Mouse (Mus musculus): ENCODE data around the gene Sp6. TPM values are rescaled to one million over a fixed set of nuclear protein-coding genes. Genes with fewer than 3 reads are reported as not detected.

Gene Sp6
- polyA plus RNA-seq, 1 experiment from 2014 or later, result not detected

- 13% methylated on average over 16 of the region's 17 CpGs for WGBS (ENCODE audit: missing documents)
- Histone ChIP-seq H3K27ac (no peak overlapping the region), H3K36me3 (ENCODE audit: inconsistent target) (no peaks in the 10 kb centered on the region), H3K79me2 (ENCODE audit: inconsistent target) (no peaks in the 10 kb centered on the region), H3K4me3 (ENCODE audit: inconsistent target) (peak overlapping the region; percentile 11; the same call in 1 of the 2 replicates)
Observed at GRCm38 (mm10) chr11:97025721-97026344, 12.6 kb downstream of the Sp6 start.

GRCm38 (mm10) chr11:97029686-97030417 lies 16.7 kb downstream of the Sp6 start, which contains the start of gene Scrn2:
Gene Scrn2 (plus strand): TSS chr11:97029938.
- WGBS (ENCODE audit: missing documents), result under 1% methylated on average over 25 of the region's 25 CpGs
- H3K4me3 ChIP-seq (ENCODE audit: inconsistent target), result peak within 1 kb of the TSS; percentile 77
- H3K27ac ChIP-seq, result peak within 1 kb of the TSS; percentile 53
- no peaks in the 10 kb centered on the region for H3K36me3 ChIP-seq (ENCODE audit: inconsistent target)
- no peaks in the 10 kb centered on the region for H3K79me2 ChIP-seq (ENCODE audit: inconsistent target)

- Histone ChIP-seq H3K4me3 (ENCODE audit: inconsistent target) (peak overlapping the region; percentile 77), H3K27ac (peak overlapping the region; percentile 53; the same call in 1 of the 2 replicates), H3K36me3 (ENCODE audit: inconsistent target) (no peaks in the 10 kb centered on the region), H3K79me2 (ENCODE audit: inconsistent target) (no peaks in the 10 kb centered on the region)
- WGBS (ENCODE audit: missing documents), result 24% methylated on average over 14 of the region's 15 CpGs
Observed at GRCm38 (mm10) chr11:97030426-97030825, 17.2 kb downstream of the Sp6 start.

- H3K79me2 ChIP-seq (ENCODE audit: inconsistent target), result no peaks in the 10 kb centered on the region
- no peak overlapping the region for H3K27ac ChIP-seq
- H3K36me3 ChIP-seq (ENCODE audit: inconsistent target), result no peaks in the 10 kb centered on the region
- 98% methylated on average over 12 of the region's 12 CpGs for WGBS (ENCODE audit: missing documents)
- no peak overlapping the region for H3K4me3 ChIP-seq (ENCODE audit: inconsistent target)
Observed at GRCm38 (mm10) chr11:97031977-97032376, 18.8 kb downstream of the Sp6 start.

DNA sequence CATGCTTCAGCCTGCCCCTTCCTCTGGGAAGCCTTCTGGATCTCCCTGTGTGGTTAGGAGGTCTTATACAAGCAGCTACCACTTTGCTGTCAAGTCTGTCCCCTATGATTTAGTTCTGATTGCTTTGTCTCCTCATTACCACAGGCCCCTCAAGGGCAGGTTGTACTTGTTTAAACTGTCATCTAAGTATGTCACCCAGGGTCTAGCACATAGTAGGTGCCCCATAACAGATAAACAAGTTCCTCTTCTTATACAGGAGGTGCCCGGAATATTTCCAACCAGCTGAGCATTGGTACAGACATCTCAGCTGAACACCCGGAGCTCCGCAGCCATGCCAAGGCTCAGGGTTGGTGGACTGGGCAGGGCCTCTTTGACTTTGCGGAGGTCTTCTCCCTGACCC lies 19.3 kb downstream of the Sp6 start:
- WGBS (ENCODE audit: missing documents), result 95% methylated on average over 4 of the region's 4 CpGs
- no peaks in the 10 kb centered on the region for H3K79me2 ChIP-seq (ENCODE audit: inconsistent target)
- no peak overlapping the region for H3K4me3 ChIP-seq (ENCODE audit: inconsistent target)
- no peak overlapping the region for H3K27ac ChIP-seq
- H3K36me3 ChIP-seq (ENCODE audit: inconsistent target), result no peaks in the 10 kb centered on the region

DNA sequence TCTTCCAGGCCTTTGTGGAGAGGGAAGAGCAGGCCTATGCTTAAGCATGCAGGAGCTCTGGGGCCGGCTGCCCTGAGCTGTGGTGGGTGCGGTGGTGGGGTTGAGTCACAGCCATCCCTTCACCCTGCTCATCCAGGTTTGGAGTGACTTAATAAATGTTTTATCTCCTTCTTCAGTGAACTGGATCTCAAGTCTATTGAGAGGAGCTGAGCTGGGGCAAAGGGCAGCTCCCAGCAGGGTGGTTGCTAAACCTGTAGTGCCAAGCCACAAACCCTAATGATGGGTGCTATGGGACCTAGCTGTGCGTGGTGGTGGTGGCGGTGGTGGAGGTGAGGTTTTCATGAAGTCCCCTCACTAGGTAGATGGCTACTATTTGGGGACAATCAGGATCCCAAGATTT lies 20.6 kb downstream of the Sp6 start:
- 94% methylated on average over 4 of the region's 4 CpGs for WGBS (ENCODE audit: missing documents)
- no peaks in the 10 kb centered on the region for H3K36me3 ChIP-seq (ENCODE audit: inconsistent target)
- H3K4me3 ChIP-seq (ENCODE audit: inconsistent target), result no peak overlapping the region
- H3K27ac ChIP-seq, result no peak overlapping the region
- no peaks in the 10 kb centered on the region for H3K79me2 ChIP-seq (ENCODE audit: inconsistent target)

- Histone ChIP-seq H3K27ac (no peak overlapping the region), H3K79me2 (ENCODE audit: inconsistent target) (no peaks in the 10 kb centered on the region), H3K4me3 (ENCODE audit: inconsistent target) (no peak overlapping the region), H3K36me3 (ENCODE audit: inconsistent target) (no peaks in the 10 kb centered on the region)
- 91% methylated on average over 5 of the region's 5 CpGs for WGBS (ENCODE audit: missing documents)
Observed at GRCm38 (mm10) chr11:97036141-97036540, 22.9 kb downstream of the Sp6 start.

- 84% methylated on average over 7 of the region's 7 CpGs for WGBS (ENCODE audit: missing documents)
- H3K79me2 ChIP-seq (ENCODE audit: inconsistent target), result peaks cover 25% of the 10 kb centered on the region
- H3K36me3 ChIP-seq (ENCODE audit: inconsistent target), result no peaks in the 10 kb centered on the region
- no peak overlapping the region for H3K27ac ChIP-seq
- H3K4me3 ChIP-seq (ENCODE audit: inconsistent target), result no peak overlapping the region
Observed at GRCm38 (mm10) chr11:97038881-97039280, 25.7 kb downstream of the Sp6 start.

DNA sequence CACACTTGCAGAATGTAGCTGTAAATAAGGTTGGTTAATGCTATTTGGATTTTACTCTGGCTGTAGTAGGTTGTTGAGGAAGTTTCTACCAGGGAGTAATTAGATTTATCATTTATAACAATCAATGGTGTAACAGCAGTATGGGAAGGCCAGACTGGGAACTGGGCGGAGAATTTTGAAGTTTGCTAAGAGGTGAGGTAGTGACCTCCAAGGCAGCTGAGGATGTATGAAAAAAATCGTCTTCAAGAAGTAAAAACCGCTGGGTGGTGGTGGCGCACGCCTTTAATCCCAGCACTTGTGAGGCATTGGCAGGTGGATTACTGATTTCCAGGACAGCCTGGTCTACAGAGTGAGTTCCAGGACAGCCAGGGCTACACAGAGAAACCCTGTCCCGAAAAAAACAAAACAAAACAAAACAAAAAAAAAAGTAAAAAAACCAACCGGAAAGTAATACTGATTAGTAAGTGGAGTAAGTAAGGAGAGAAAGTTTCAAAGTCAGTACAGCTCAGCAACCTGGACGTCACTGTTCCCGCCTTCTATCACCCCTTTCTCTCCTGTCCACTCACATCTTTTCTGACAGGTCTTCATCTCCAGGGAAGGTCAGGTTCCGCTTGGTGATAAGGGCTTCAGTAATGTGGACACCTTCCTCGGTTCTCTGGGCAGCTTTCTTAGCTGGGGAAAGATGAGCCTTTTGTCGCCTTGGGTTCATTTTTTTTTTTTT lies 27.3 kb downstream of the Sp6 start:
- Histone ChIP-seq H3K27ac (no peak overlapping the region), H3K79me2 (ENCODE audit: inconsistent target) (peaks cover 35% of the 10 kb centered on the region), H3K4me3 (ENCODE audit: inconsistent target) (peak overlapping the region; percentile 96), H3K36me3 (ENCODE audit: inconsistent target) (peaks cover 7% of the 10 kb centered on the region; the same call in 1 of the 2 replicates)
- WGBS (ENCODE audit: missing documents), result 36% methylated on average over 12 of the region's 12 CpGs

GRCm38 (mm10) chr11:97041022-97041899 lies 28.1 kb downstream of the Sp6 start, which contains the start of the genes Lrrc46 and Mrpl10:
Gene Lrrc46 (minus strand): TSS chr11:97041407.
Gene Mrpl10 (plus strand): TSS chr11:97041560.
- Histone ChIP-seq H3K36me3 (ENCODE audit: inconsistent target) (peaks cover 7% of the 10 kb centered on the region; the same call in 1 of the 2 replicates), H3K4me3 (ENCODE audit: inconsistent target) (peak within 1 kb of the TSS; percentile 96), H3K27ac (peak within 1 kb of the TSS; percentile 56), H3K79me2 (ENCODE audit: inconsistent target) (peaks cover 35% of the 10 kb centered on the region)
- 2% methylated on average over 41 of the region's 48 CpGs for WGBS (ENCODE audit: missing documents)

- H3K27ac ChIP-seq, result no peak overlapping the region
- H3K79me2 ChIP-seq (ENCODE audit: inconsistent target), result peaks cover 35% of the 10 kb centered on the region
- no peak overlapping the region for H3K4me3 ChIP-seq (ENCODE audit: inconsistent target)
- WGBS (ENCODE audit: missing documents), result 95% methylated on average over 8 of the region's 8 CpGs
- H3K36me3 ChIP-seq (ENCODE audit: inconsistent target), result peaks cover 15% of the 10 kb centered on the region; the same call in 1 of the 2 replicates
Observed at GRCm38 (mm10) chr11:97044902-97045301, 31.7 kb downstream of the Sp6 start.

DNA sequence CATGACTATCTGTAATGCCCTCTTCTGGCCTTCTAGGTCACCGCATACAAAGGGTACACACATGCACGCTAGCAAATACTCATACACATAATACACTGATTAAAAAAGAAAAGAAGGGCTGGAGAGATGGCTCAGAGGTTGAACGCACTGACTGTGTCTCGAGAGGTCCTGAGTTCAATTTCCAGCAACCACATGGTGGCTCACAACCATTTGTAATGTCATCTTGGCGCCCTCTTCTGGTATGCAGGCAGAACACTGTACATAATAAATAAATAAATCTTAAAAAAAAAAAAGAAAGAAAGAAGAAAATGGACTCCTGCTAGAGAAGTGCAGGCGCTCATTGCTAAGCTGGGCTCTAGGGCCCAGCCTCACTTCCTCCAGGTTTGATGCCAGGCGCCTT lies 32.7 kb downstream of the Sp6 start:
- Histone ChIP-seq H3K4me3 (ENCODE audit: inconsistent target) (no peak overlapping the region), H3K36me3 (ENCODE audit: inconsistent target) (peaks cover 15% of the 10 kb centered on the region; the same call in 1 of the 2 replicates), H3K27ac (no peak overlapping the region), H3K79me2 (ENCODE audit: inconsistent target) (peaks cover 37% of the 10 kb centered on the region)
- whole genome bisulfite sequencing (ENCODE audit: missing documents), result 89% methylated on average over 7 of the region's 7 CpGs

GRCm38 (mm10) chr11:97048090-97048650 lies 35.0 kb downstream of the Sp6 start:
- WGBS (ENCODE audit: missing documents), result 90% methylated on average over 8 of the region's 8 CpGs
- Histone ChIP-seq H3K27ac (no peak overlapping the region), H3K36me3 (ENCODE audit: inconsistent target) (peaks cover 15% of the 10 kb centered on the region; the same call in 1 of the 2 replicates), H3K4me3 (ENCODE audit: inconsistent target) (no peak overlapping the region), H3K79me2 (ENCODE audit: inconsistent target) (peaks cover 32% of the 10 kb centered on the region; the same call in 1 of the 2 replicates)
